Mouse (Mus musculus): ENCODE data around the gene Nudt15. TPM values are rescaled to one million over a fixed set of nuclear protein-coding genes. Genes with fewer than 3 reads are reported as not detected.

Gene Nudt15
- polyA plus RNA-seq, 1 experiment: 3.6 TPM

DNA sequence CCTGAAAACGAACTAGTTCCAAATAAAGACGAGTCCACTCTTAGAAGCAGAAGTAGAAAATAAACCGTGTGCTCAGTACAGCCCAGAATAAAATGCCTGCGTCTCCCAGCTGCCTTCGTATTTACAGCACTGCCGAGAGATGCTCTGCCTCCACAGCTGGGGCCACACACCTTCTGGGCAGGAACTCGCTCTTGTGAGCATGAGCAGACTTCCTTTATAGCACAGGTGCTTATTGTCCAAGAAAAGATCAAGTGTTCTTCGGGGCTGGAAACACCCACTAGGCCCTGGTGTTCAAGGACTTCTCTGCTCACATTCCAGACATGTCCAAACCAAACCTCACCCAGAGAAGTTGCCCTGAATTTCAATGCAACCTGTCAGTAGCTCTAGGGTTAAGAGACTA lies 77.4 kb downstream of the Nudt15 start:
- DNase-seq: peak; percentile 8

DNA sequence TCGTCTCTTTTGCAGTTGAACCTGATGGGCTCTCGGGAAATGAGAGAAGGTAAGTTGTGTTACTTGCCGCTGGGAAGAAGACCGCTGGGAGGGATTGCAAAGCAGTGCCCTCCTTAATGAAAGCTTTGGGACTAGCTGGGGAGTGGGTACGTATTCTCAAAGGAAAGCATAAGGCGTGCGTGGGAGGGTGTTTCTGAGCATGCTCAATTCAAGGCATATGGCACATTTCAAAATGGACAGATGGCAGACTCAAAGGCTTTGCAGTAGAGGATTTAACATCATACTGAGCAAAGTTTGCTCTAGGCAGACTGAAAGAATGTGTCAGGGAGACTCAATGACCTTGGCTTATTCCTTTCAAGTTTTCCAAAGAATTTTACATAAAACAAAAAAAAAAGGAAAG lies 78.5 kb downstream of the Nudt15 start:
- H3K4me3 ChIP-seq (ENCODE audit: control insufficient read depth, insufficient read depth, low read length): no peak overlapping the region
- TF ChIP-seq POLR2A (IDR thresholded peaks at IDR 0.05; ENCODE audit: control insufficient read depth, extremely low read depth, insufficient read depth, low read length, poor library complexity): no peak
- no peak for TF ChIP-seq CTCF (IDR thresholded peaks at IDR 0.05; ENCODE audit: borderline replicate concordance, control insufficient read depth, extremely low read depth, insufficient read depth, low read length, poor library complexity)
- 96% methylated on average over 7 of the region's 7 CpGs for WGBS
- no peak overlapping the region for H3K27ac ChIP-seq (ENCODE audit: control insufficient read depth, insufficient read depth, low read length)
- peaks cover 2% of the 10 kb centered on the region for H3K4me1 ChIP-seq (replicated peaks; ENCODE audit: control insufficient read depth, insufficient read depth, low read length)
- H3K36me3 ChIP-seq (ENCODE audit: control insufficient read depth, insufficient read depth, low read length): no peaks in the 10 kb centered on the region
- H3K27me3 ChIP-seq (ENCODE audit: control insufficient read depth, insufficient read depth, low read length): no peaks in the 10 kb centered on the region
- no peak for DNase-seq

More for the DNA sequence above, 77.4 kb downstream of the Nudt15 start:
- Histone ChIP-seq H3K27ac (ENCODE audit: control insufficient read depth, insufficient read depth, low read length) (no peak overlapping the region), H3K4me1 (replicated peaks; ENCODE audit: control insufficient read depth, insufficient read depth, low read length) (peaks cover 2% of the 10 kb centered on the region), H3K36me3 (ENCODE audit: control insufficient read depth, insufficient read depth, low read length) (no peaks in the 10 kb centered on the region), H3K4me3 (ENCODE audit: control insufficient read depth, insufficient read depth, low read length) (no peak overlapping the region), H3K27me3 (ENCODE audit: control insufficient read depth, insufficient read depth, low read length) (no peaks in the 10 kb centered on the region)
- 37% methylated on average over 8 of the region's 8 CpGs for WGBS
- TF ChIP-seq CTCF (IDR thresholded peaks at IDR 0.05; ENCODE audit: borderline replicate concordance, control insufficient read depth, extremely low read depth, insufficient read depth, low read length, poor library complexity) (no peak), POLR2A (IDR thresholded peaks at IDR 0.05; ENCODE audit: control insufficient read depth, extremely low read depth, insufficient read depth, low read length, poor library complexity) (no peak)

Other genes starting within 250 kb of the Nudt15 start
- 16.2 and 17.1 TPM in 2 replicates for gene Rb1, start 222.4 kb downstream of the Nudt15 start, polyA plus RNA-seq (2012; rRNA removed)
- 859 and 985 TPM in 2 replicates for gene Itm2b, start 163.0 kb downstream of the Nudt15 start, polyA plus RNA-seq (2012; rRNA removed)
- gene Med4, start 38.2 kb downstream of the Nudt15 start, polyA plus RNA-seq (2012; rRNA removed): 21.4 and 24.1 TPM in 2 replicates
- gene Sucla2, start 22.9 kb downstream of the Nudt15 start, polyA plus RNA-seq (2012; rRNA removed): 14.8 and 18.1 TPM in 2 replicates
- not detected in 2 replicates for gene Gm21750, start 113.0 kb upstream of the Nudt15 start, polyA plus RNA-seq (2012; rRNA removed)